Mouse (Mus musculus) CH12.LX (cell line): ENCODE results near the gene Nyap1. TPM values are rescaled to one million over a fixed set of nuclear protein-coding genes. Genes with fewer than 3 reads are reported as not detected.
A peak's percentile ranks its signal among the peaks of the same experiment; 100 is the strongest.

Experiments
- DNase-seq: peaks from one replicate; pipeline ENCODE4 v3.0.0-alpha.2; 2013; ENCODE audit errors: extremely low read depth
- H3K27ac ChIP-seq: 2 replicates; pipeline ENCODE4 v1.5.1; 2012; ENCODE audit warnings: low read depth, mild to moderate bottlenecking, control low read depth, moderate library complexity; ENCODE audit not compliant: insufficient read depth
- H3K27me3 ChIP-seq: replicated peaks from 2 replicates; pipeline ENCODE3; 2012; ENCODE audit warnings: inconsistent platforms
- H3K36me3 ChIP-seq, 2 experiments: replicated peaks in 1 of 2; 2 replicates each; pipeline versions ENCODE3 to v1.6.1; 2012; ENCODE audit warnings: inconsistent platforms in 1 of 2, low read length in 1 of 2, mild to moderate bottlenecking in 1 of 2, mixed read lengths in 1 of 2, moderate library complexity in 1 of 2; ENCODE audit not compliant: control insufficient read depth in 1 of 2, insufficient read depth in 1 of 2
- H3K4me1 ChIP-seq, 2 experiments: 2 replicates each; pipeline ENCODE4 v1.6.1; 2012; ENCODE audit warnings: inconsistent platforms in 1 of 2, moderate library complexity in 1 of 2; ENCODE audit not compliant: insufficient read depth in 2 of 2, control insufficient read depth in 1 of 2
- H3K4me2 ChIP-seq: 2 replicates; pipeline ENCODE4 v1.6.1; 2012; ENCODE audit warnings: low read depth, mild to moderate bottlenecking, control low read depth; ENCODE audit not compliant: poor library complexity, insufficient read depth, severe bottlenecking
- H3K4me3 ChIP-seq, 3 experiments: fragments of 150-350 bp in 1 of 3; sonication (generic) in 1 of 3; replicated peaks in 1 of 3; 2 replicates each; pipeline versions ENCODE3 to v1.5.1; 2011 to 2012; ENCODE audit warnings: low read depth in 2 of 3, low read length in 2 of 3, mild to moderate bottlenecking in 2 of 3, moderate library complexity in 2 of 3, control low read depth in 1 of 3, improper control_type of control experiment in 1 of 3, inconsistent platforms in 1 of 3, mixed read lengths in 1 of 3; ENCODE audit not compliant: poor library complexity in 1 of 3
- H3K79me2 ChIP-seq: replicated peaks from 2 replicates; pipeline ENCODE4 v1.6.1; 2012; ENCODE audit warnings: mild to moderate bottlenecking, moderate library complexity; ENCODE audit not compliant: control insufficient read depth, poor library complexity, insufficient read depth, severe bottlenecking; ENCODE audit errors: extremely low read depth
- H3K9ac ChIP-seq: 2 replicates; pipeline ENCODE4 v1.6.1; 2012; ENCODE audit warnings: low read depth, mild to moderate bottlenecking, control low read depth, moderate library complexity; ENCODE audit not compliant: insufficient read depth
- H3K9me3 ChIP-seq: replicated peaks from 2 replicates; pipeline ENCODE3; 2012; ENCODE audit warnings: low read length, inconsistent platforms, mixed read lengths
- CHD1 ChIP-seq: IDR thresholded peaks from 2 replicates; pipeline ENCODE4 v1.6.1; 2012; ENCODE audit warnings: low read depth, low read length, improper control_type of control experiment, inconsistent platforms
- CTCF ChIP-seq, 2 experiments: IDR thresholded peaks in 1 of 2; conservative IDR thresholded peaks in 1 of 2; 2 replicates each; pipeline ENCODE4 v1.5.1; 2011 to 2012; ENCODE audit warnings: low read depth in 2 of 2, low read length in 2 of 2, improper control_type of control experiment in 1 of 2, inconsistent platforms in 1 of 2, mild to moderate bottlenecking in 1 of 2, moderate library complexity in 1 of 2
- E2F4 ChIP-seq: IDR thresholded peaks from 2 replicates; pipeline ENCODE4 v1.6.1; 2011; ENCODE audit warnings: low read depth, low read length, improper control_type of control experiment; ENCODE audit not compliant: insufficient replicate concordance
- GABPA ChIP-seq: IDR thresholded peaks from 2 replicates; pipeline ENCODE4 v1.6.1; 2012; ENCODE audit warnings: low read depth, low read length, improper control_type of control experiment, inconsistent platforms; ENCODE audit not compliant: insufficient replicate concordance
- HCFC1 ChIP-seq: IDR thresholded peaks from 2 replicates; pipeline ENCODE4 v1.6.1; 2012; ENCODE audit warnings: low read depth, mild to moderate bottlenecking, inconsistent platforms, low read length, improper control_type of control experiment
- IRF4 ChIP-seq: IDR thresholded peaks from 2 replicates; pipeline ENCODE4 v1.6.1; 2014; ENCODE audit warnings: low read depth, mild to moderate bottlenecking, inconsistent platforms, low read length, improper control_type of control experiment
- JUN ChIP-seq: IDR thresholded peaks from 2 replicates; pipeline ENCODE4 v1.6.1; 2011; ENCODE audit warnings: low read depth, mild to moderate bottlenecking, low read length, improper control_type of control experiment, moderate library complexity; ENCODE audit not compliant: insufficient read depth
- MAFK ChIP-seq: IDR thresholded peaks from 2 replicates; pipeline ENCODE4 v1.6.1; 2011; ENCODE audit warnings: low read length, improper control_type of control experiment; ENCODE audit not compliant: insufficient replicate concordance
- MAZ ChIP-seq: IDR thresholded peaks from 2 replicates; pipeline ENCODE4 v1.6.1; 2012; ENCODE audit warnings: low read depth, mild to moderate bottlenecking, inconsistent platforms, low read length, improper control_type of control experiment, moderate library complexity
- MXI1 ChIP-seq: IDR thresholded peaks from 2 replicates; pipeline ENCODE4 v1.6.1; 2011; ENCODE audit warnings: mild to moderate bottlenecking, low read depth, low read length, improper control_type of control experiment
- MYC ChIP-seq: IDR thresholded peaks from 2 replicates; pipeline ENCODE4 v1.6.1; 2011; ENCODE audit warnings: low read depth, mild to moderate bottlenecking, improper control_type of control experiment, low read length
- NELFE ChIP-seq: IDR thresholded peaks from 2 replicates; pipeline ENCODE4 v1.6.1; 2011; ENCODE audit warnings: low read depth, low read length, improper control_type of control experiment
- PAX5 ChIP-seq: IDR thresholded peaks from 2 replicates; pipeline ENCODE4 v1.6.1; 2012; ENCODE audit warnings: low read length, inconsistent platforms, mixed read lengths
- POLR2A ChIP-seq: IDR thresholded peaks from 2 replicates; pipeline ENCODE4 v1.6.1; 2011; ENCODE audit warnings: low read depth, mild to moderate bottlenecking, improper control_type of control experiment, low read length
- RAD21 ChIP-seq: IDR thresholded peaks from 2 replicates; pipeline ENCODE4 v1.6.1; 2011; ENCODE audit warnings: low read depth, mild to moderate bottlenecking, low read length, improper control_type of control experiment, moderate library complexity
- RCOR1 ChIP-seq: conservative IDR thresholded peaks from 2 replicates; pipeline ENCODE4 v1.6.1; 2012; ENCODE audit warnings: low read depth, mild to moderate bottlenecking, inconsistent platforms, low read length, improper control_type of control experiment
- SIN3A ChIP-seq: IDR thresholded peaks from 2 replicates; pipeline ENCODE4 v1.6.1; 2012; ENCODE audit warnings: low read length, improper control_type of control experiment, inconsistent platforms
- SMC3 ChIP-seq: IDR thresholded peaks from 2 replicates; pipeline ENCODE4 v1.6.1; 2011; ENCODE audit warnings: low read depth, low read length, improper control_type of control experiment
- TCF12 ChIP-seq: IDR thresholded peaks from 2 replicates; pipeline ENCODE4 v1.6.1; 2014; ENCODE audit warnings: low read depth, mild to moderate bottlenecking, inconsistent platforms, low read length, improper control_type of control experiment
- ZMIZ1 ChIP-seq: IDR thresholded peaks from 2 replicates; pipeline ENCODE4 v1.6.1; 2012; ENCODE audit warnings: low read depth, mild to moderate bottlenecking, inconsistent platforms, low read length, improper control_type of control experiment
- dilution Hi-C: fragments of 300-500 bp; cut with MboI; formaldehyde crosslinking; loops from 2 replicates; pipeline ENCODE4 v1.14.3; 2020; ENCODE audit warnings: low sequenced_read_pairs; ENCODE audit not compliant: extremely low pct_unique_long_range_greater_than_20kb, extremely low pct_ligation_motif_present
- in situ Hi-C: fragments of 300-500 bp; cut with MboI; formaldehyde crosslinking; loops from 3 replicates; pipeline ENCODE4 v1.14.3; 2019; ENCODE audit warnings: low sequenced_read_pairs, low pct_ligation_motif_present, low pct_unique_long_range_greater_than_20kb, mixed read lengths
- polyA plus RNA-seq: library from polyadenylated mRNA; unstranded; fragments of >175 nt; gene quantifications from 2 replicates; pipeline ENCODE4 v1.2.1, GENCODE M21; 2012; ENCODE audit warnings: low read depth; ENCODE audit not compliant: insufficient read length
- total RNA-seq, 2 experiments: library from RNA; depleted of rRNA; stranded (reverse); fragments of 300-350 nt in 1 of 2; fragments of >200 nt in 1 of 2; gene quantifications; 2 replicates each; pipeline ENCODE4 v1.2.3; 2012 to 2014

The Nyap1 gene
- total and polyA plus RNA-seq, 3 experiments, result 0.28 to 1.4 (median 0.43) TPM

DNA sequence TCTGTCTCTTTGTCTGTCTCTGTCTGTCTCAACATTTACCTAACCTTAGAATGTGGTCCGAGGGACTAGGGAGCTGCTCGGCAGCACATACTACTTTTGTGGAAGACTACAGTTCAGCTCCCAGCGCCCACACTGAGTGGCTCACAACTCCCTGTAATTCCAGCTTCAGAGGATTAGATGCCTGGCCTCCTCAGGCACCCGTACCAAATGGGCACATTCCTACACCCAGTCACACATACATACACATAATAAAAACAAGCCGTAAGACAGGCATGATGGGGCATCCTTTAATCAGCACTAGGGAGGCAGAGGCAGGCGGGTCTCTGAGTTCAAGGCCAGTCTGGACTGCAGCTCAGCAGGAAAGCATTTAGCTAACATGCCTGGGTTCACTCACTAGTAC is 1.4 kb upstream of the Nyap1 start (continued):
- no peak for TF ChIP-seq RCOR1
- no peak for TF ChIP-seq HCFC1
- no peak for TF ChIP-seq MAZ
- TF ChIP-seq, all 38 proteins: peak for 0

DNA sequence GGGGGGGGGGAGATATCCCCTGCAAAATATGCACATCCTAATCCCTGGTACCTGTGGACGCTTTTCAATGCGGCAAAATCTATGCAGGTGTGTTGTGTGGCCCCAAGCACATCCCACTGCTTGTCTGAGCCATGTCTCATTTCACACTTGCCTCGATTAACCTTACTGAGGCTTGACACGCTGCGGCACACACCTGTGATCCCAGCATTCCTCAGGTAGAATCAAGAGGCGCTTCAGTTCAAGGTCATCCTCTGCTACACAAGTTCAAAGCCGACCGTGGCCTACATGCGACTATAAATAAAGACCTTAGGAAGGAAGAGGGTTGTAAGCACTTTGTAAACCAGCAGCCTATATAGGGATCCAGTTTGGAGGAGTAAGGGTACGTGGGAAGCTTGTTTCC is 641 bp upstream of the Nyap1 start:
- Histone ChIP-seq H3K27ac (no peak overlapping the region), H3K9me3 (no peaks in the 10 kb centered on the region), H3K36me3 (no peaks in the 10 kb centered on the region), H3K4me2 (no peak overlapping the region), H3K9ac (no peak overlapping the region), H3K4me1 (peaks cover 0 to 25% of the 10 kb centered on the region in 2 experiments; a peak in 2 of 4 replicates), H3K27me3 (peaks cover 10% of the 10 kb centered on the region), H3K4me3 (no peak overlapping the region), H3K79me2 (peaks cover 6% of the 10 kb centered on the region)
- in situ Hi-C loops (no loop called here), dilution Hi-C loops (no loop called here)
- DNase-seq, result no peak
- TF ChIP-seq CHD1 (no peak), PAX5 (no peak), TCF12 (no peak), ZMIZ1 (no peak), RAD21 (no peak), MYC (no peak), POLR2A (no peak)

DNA sequence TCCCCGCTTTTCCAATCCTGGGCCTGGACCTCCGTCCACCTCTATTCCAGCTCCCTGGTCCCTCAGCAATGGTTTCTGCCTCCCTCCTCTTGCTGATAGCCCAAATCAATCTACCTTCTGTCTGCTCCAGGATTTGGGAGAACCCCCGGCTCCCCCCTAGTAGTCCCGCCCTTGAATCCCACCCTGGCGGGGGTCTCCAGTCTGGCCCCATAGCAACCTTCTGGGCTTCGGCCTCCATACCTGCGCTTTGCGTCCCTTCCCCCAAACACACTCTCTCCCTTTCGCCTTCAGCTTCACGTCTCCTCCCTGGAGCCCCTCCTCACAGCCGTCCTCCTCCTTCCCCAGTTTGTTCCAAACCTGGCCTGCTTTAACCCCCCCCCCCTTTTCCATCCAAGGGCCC is 901 bp downstream of the Nyap1 start:
- dilution Hi-C loops (no loop called here), in situ Hi-C loops (no loop called here)
- Histone ChIP-seq H3K9me3 (no peaks in the 10 kb centered on the region), H3K9ac (peak overlapping the region; percentile 4; the same call in 1 of the 2 replicates), H3K4me2 (peak overlapping the region; percentile 39), H3K4me1 (peaks cover 0 to 25% of the 10 kb centered on the region in 2 experiments; a peak in 2 of 4 replicates), H3K27ac (no peak overlapping the region), H3K79me2 (no peaks in the 10 kb centered on the region), H3K36me3 (peaks cover 0 to 2% of the 10 kb centered on the region in 2 experiments), H3K27me3 (peaks cover 10% of the 10 kb centered on the region), H3K4me3 (peak overlapping the region; percentile 32 to 57 (median 48))
- DNase-seq, result no peak
- no peak for TF ChIP-seq RCOR1
- no peak for TF ChIP-seq JUN
- TF ChIP-seq HCFC1, result no peak
- no peak for TF ChIP-seq IRF4
- TF ChIP-seq SMC3, result no peak
- no peak for TF ChIP-seq MAFK
- no peak for TF ChIP-seq SIN3A
- TF ChIP-seq MXI1, result no peak
- TF ChIP-seq GABPA, result no peak
- TF ChIP-seq E2F4, result no peak
- no peak for TF ChIP-seq NELFE
- no peak for TF ChIP-seq CTCF (conservative IDR thresholded peaks at IDR 0.05 in 1 of 2, IDR thresholded peaks at IDR 0.05 in 1 of 2; ENCODE audit: low read depth in 2 of 2, low read length in 2 of 2)
- TF ChIP-seq TCF12, result no peak
